Mouse (Mus musculus): Measurements from ENCODE around the gene Gprin3.

- no peak for TF ChIP-seq CTCF (IDR thresholded peaks at IDR 0.05; ENCODE audit: low read depth)
- no peak for TF ChIP-seq EP300 (IDR thresholded peaks at IDR 0.05; ENCODE audit: low read depth)
Observed at GRCm38 (mm10) chr6:59303031-59303430, 123.1 kb downstream of the Gprin3 start.
